Mouse (Mus musculus) midbrain, embryonic 10.5 days (tissue): ENCODE results near the gene Ccr1l1. TPM values are rescaled to one million over a fixed set of nuclear protein-coding genes. Genes with fewer than 3 reads are reported as not detected.

Source experiments
- DNase-seq: peaks from one replicate; pipeline ENCODE4 v3.0.0-alpha.2; 2017; ENCODE audit warnings: low spot score
- H3K27ac ChIP-seq: fragments of 300-500 bp; sonication (generic); replicated peaks from 2 replicates; pipeline ENCODE4 v1.5.1; 2016; ENCODE audit warnings: mild to moderate bottlenecking
- H3K27me3 ChIP-seq: fragments of 300-500 bp; sonication (generic); 2 replicates; pipeline ENCODE4 v1.6.1; 2016; ENCODE audit warnings: low read depth, mild to moderate bottlenecking; ENCODE audit not compliant: poor library complexity, severe bottlenecking
- H3K36me3 ChIP-seq: fragments of 300-500 bp; sonication (generic); 2 replicates; pipeline ENCODE4 v1.6.1; 2016; ENCODE audit warnings: mild to moderate bottlenecking, moderate library complexity
- H3K4me1 ChIP-seq: fragments of 300-500 bp; sonication (generic); 2 replicates; pipeline ENCODE4 v1.6.1; 2016
- H3K4me3 ChIP-seq: fragments of 300-500 bp; sonication (generic); 2 replicates; pipeline ENCODE4 v1.5.1; 2016; ENCODE audit warnings: mild to moderate bottlenecking, moderate library complexity
- H3K9me3 ChIP-seq: fragments of 300-500 bp; sonication (generic); replicated peaks from 2 replicates; pipeline ENCODE4 v1.6.1; 2016; ENCODE audit warnings: mild to moderate bottlenecking
- WGBS: fragments of 180-500 bp; shearing (Covaris S2); methylation state at CpG from one replicate; pipeline ENCODE4 v1.1.7; 2016; 5-methylcytosine and 5-hydroxymethylcytosine counted together
- polyA plus RNA-seq: library from polyadenylated mRNA; unstranded; fragments of >200 nt; fragmentation: Nextera tagmentation; extraction: Ambion mirVana; gene quantifications from 2 replicates; pipeline ENCODE4 v1.2.1, GENCODE M21; 2016

Ccr1l1 gene
- polyA plus RNA-seq, 1 experiment from 2014 or later, result not detected

- Histone ChIP-seq H3K36me3 (no peaks in the 10 kb centered on the region), H3K27me3 (no peaks in the 10 kb centered on the region), H3K9me3 (no peaks in the 10 kb centered on the region), H3K4me1 (no peaks in the 10 kb centered on the region), H3K4me3 (no peak overlapping the region), H3K27ac (no peak overlapping the region)
- 79% methylated on average over 6 of the region's 6 CpGs for WGBS
- DNase-seq, result no peak
Measured at GRCm38 (mm10) chr9:123931761-123932700, 46.2 kb downstream of the Ccr1l1 start.

- Histone ChIP-seq H3K27me3 (no peaks in the 10 kb centered on the region), H3K36me3 (no peaks in the 10 kb centered on the region), H3K4me3 (no peak overlapping the region), H3K27ac (no peak overlapping the region), H3K4me1 (peaks cover 2% of the 10 kb centered on the region), H3K9me3 (no peaks in the 10 kb centered on the region; the same call in 1 of the 2 replicates)
- 89% methylated on average over 3 of the region's 3 CpGs for WGBS
- DNase-seq, result no peak
Measured at GRCm38 (mm10) chr9:123930926-123931325, 47.3 kb downstream of the Ccr1l1 start.

- Histone ChIP-seq H3K36me3 (no peaks in the 10 kb centered on the region), H3K4me1 (peaks cover 7% of the 10 kb centered on the region), H3K27ac (no peak overlapping the region), H3K27me3 (no peaks in the 10 kb centered on the region), H3K4me3 (no peak overlapping the region), H3K9me3 (no peaks in the 10 kb centered on the region; the same call in 1 of the 2 replicates)
- 84% methylated on average over 3 of the region's 3 CpGs for whole genome bisulfite sequencing
- DNase-seq, result no peak
Measured at GRCm38 (mm10) chr9:123930476-123930875, 47.7 kb downstream of the Ccr1l1 start.

- H3K4me3 ChIP-seq, result no peak overlapping the region
- no peak overlapping the region for H3K27ac ChIP-seq
- H3K27me3 ChIP-seq, result no peaks in the 10 kb centered on the region
- WGBS, result 87% methylated on average over 4 of the region's 4 CpGs
- DNase-seq, result no peak
- H3K4me1 ChIP-seq, result peaks cover 7% of the 10 kb centered on the region
- H3K36me3 ChIP-seq, result no peaks in the 10 kb centered on the region
- H3K9me3 ChIP-seq, result no peaks in the 10 kb centered on the region; the same call in 1 of the 2 replicates
Measured at GRCm38 (mm10) chr9:123929936-123930335, 48.3 kb downstream of the Ccr1l1 start.

- DNase-seq, result no peak
- Histone ChIP-seq H3K27me3 (no peaks in the 10 kb centered on the region), H3K9me3 (no peaks in the 10 kb centered on the region; the same call in 1 of the 2 replicates), H3K36me3 (no peaks in the 10 kb centered on the region), H3K4me3 (no peak overlapping the region), H3K27ac (no peak overlapping the region), H3K4me1 (peaks cover 17% of the 10 kb centered on the region)
- 60% methylated on average over 8 of the region's 8 CpGs for WGBS
Measured at GRCm38 (mm10) chr9:123928759-123929246, 49.4 kb downstream of the Ccr1l1 start.

- Histone ChIP-seq H3K4me1 (peaks cover 22% of the 10 kb centered on the region), H3K4me3 (no peak overlapping the region), H3K27ac (no peak overlapping the region), H3K9me3 (no peaks in the 10 kb centered on the region; the same call in 1 of the 2 replicates), H3K36me3 (no peaks in the 10 kb centered on the region), H3K27me3 (peaks cover 2% of the 10 kb centered on the region; the same call in 1 of the 2 replicates)
- 81% methylated on average over 12 of the region's 12 CpGs for WGBS
- no peak for DNase-seq
Measured at GRCm38 (mm10) chr9:123928118-123928758, 50.0 kb downstream of the Ccr1l1 start.

GRCm38 (mm10) chr9:123927281-123927960 is 50.8 kb downstream of the Ccr1l1 start:
- 66% methylated on average over 16 of the region's 16 CpGs for WGBS
- Histone ChIP-seq H3K27me3 (peaks cover 4% of the 10 kb centered on the region; the same call in 1 of the 2 replicates), H3K4me3 (no peak overlapping the region), H3K36me3 (no peaks in the 10 kb centered on the region), H3K4me1 (peaks cover 25% of the 10 kb centered on the region), H3K27ac (no peak overlapping the region), H3K9me3 (no peaks in the 10 kb centered on the region; the same call in 1 of the 2 replicates)
- DNase-seq, result no peak

Other genes with a start within 250 kb of the Ccr1l1 start
- gene Cxcr6, start 171.9 kb downstream of the Ccr1l1 start, polyA plus RNA-seq, result 0.17 and 0.25 TPM in 2 replicates
- gene Fyco1, start 126.5 kb downstream of the Ccr1l1 start, polyA plus RNA-seq, result 10.8 and 12.0 TPM in 2 replicates
- gene Xcr1, start 116.4 kb downstream of the Ccr1l1 start, polyA plus RNA-seq, result 0.02 TPM in 1 of 2 replicates, not detected in the other
- 0.98 and 1.3 TPM in 2 replicates for gene Ccr1, start 9.7 kb downstream of the Ccr1l1 start, polyA plus RNA-seq
- not detected in 2 replicates for gene Ccr3, start 43.6 kb upstream of the Ccr1l1 start, polyA plus RNA-seq
- 0.05 and 0.27 TPM in 2 replicates for gene Ccr2, start 123.5 kb upstream of the Ccr1l1 start, polyA plus RNA-seq
- gene Ccr5, start 143.1 kb upstream of the Ccr1l1 start, polyA plus RNA-seq, result 0.15 and 0.77 TPM in 2 replicates